Mouse (Mus musculus): ENCODE measurements at regions not wholly inside any gene's neighbourhood (a gene's known extent, or its start where the extent isn't known, plus 50 kb on each side); places are given as distances from the start of the nearest gene placed in this dataset.

GRCm38 (mm10) chr13:32554601-32555000 lies 216.1 kb upstream of the Gmds start:
- no peak overlapping the region for H3K9ac ChIP-seq (ENCODE audit: low read length)
- no peaks in the 10 kb centered on the region for H3K27me3 ChIP-seq (replicated peaks; ENCODE audit: control insufficient read depth, insufficient read depth, low read length)
- H3K9me3 ChIP-seq (ENCODE audit: control insufficient read depth, low read length): no peaks in the 10 kb centered on the region
- DNase-seq (ENCODE audit: low spot score) (no peak), ATAC-seq (replicated peaks; ENCODE audit: low FRiP score, low TSS enrichment, low read depth) (no peak)
- no peak overlapping the region for H3K4me2 ChIP-seq (ENCODE audit: low read length)
- H3K36me3 ChIP-seq (ENCODE audit: control insufficient read depth, insufficient read depth, low read length): no peaks in the 10 kb centered on the region
- 94% methylated on average over 3 of the region's 3 CpGs for WGBS
- no peak overlapping the region for H3K27ac ChIP-seq (ENCODE audit: low read depth)
- H3K4me3 ChIP-seq (ENCODE audit: low read depth, low read length): no peak overlapping the region
- no peaks in the 10 kb centered on the region for H3K4me1 ChIP-seq (replicated peaks; ENCODE audit: control insufficient read depth, insufficient read depth, low read length)

GRCm38 (mm10) chr13:32553136-32553535 lies 214.6 kb upstream of the Gmds start:
- Histone ChIP-seq H3K4me3 (ENCODE audit: low read depth, low read length) (no peak overlapping the region), H3K9ac (ENCODE audit: low read length) (no peak overlapping the region), H3K27me3 (replicated peaks; ENCODE audit: control insufficient read depth, insufficient read depth, low read length) (no peaks in the 10 kb centered on the region), H3K4me2 (ENCODE audit: low read length) (no peak overlapping the region), H3K36me3 (ENCODE audit: control insufficient read depth, insufficient read depth, low read length) (no peaks in the 10 kb centered on the region), H3K9me3 (ENCODE audit: control insufficient read depth, low read length) (no peaks in the 10 kb centered on the region), H3K4me1 (replicated peaks; ENCODE audit: control insufficient read depth, insufficient read depth, low read length) (no peaks in the 10 kb centered on the region), H3K27ac (ENCODE audit: low read depth) (no peak overlapping the region)
- 43% methylated on average over 4 of the region's 4 CpGs for WGBS
- DNase-seq (ENCODE audit: low spot score) (no peak), ATAC-seq (replicated peaks; ENCODE audit: low FRiP score, low TSS enrichment, low read depth) (no peak)

- DNase-seq (ENCODE audit: low spot score) (no peak), ATAC-seq (replicated peaks; ENCODE audit: low FRiP score, low TSS enrichment, low read depth) (no peak)
- Histone ChIP-seq H3K27me3 (replicated peaks; ENCODE audit: control insufficient read depth, insufficient read depth, low read length) (no peaks in the 10 kb centered on the region), H3K27ac (ENCODE audit: low read depth) (no peak overlapping the region), H3K36me3 (ENCODE audit: control insufficient read depth, insufficient read depth, low read length) (no peaks in the 10 kb centered on the region), H3K4me3 (ENCODE audit: low read depth, low read length) (no peak overlapping the region), H3K9ac (ENCODE audit: low read length) (no peak overlapping the region), H3K9me3 (ENCODE audit: control insufficient read depth, low read length) (no peaks in the 10 kb centered on the region), H3K4me1 (replicated peaks; ENCODE audit: control insufficient read depth, insufficient read depth, low read length) (no peaks in the 10 kb centered on the region), H3K4me2 (ENCODE audit: low read length) (no peak overlapping the region)
- 82% methylated on average over 3 of the region's 3 CpGs for WGBS
Measured at GRCm38 (mm10) chr13:32550113-32550512, 211.6 kb upstream of the Gmds start.

DNA sequence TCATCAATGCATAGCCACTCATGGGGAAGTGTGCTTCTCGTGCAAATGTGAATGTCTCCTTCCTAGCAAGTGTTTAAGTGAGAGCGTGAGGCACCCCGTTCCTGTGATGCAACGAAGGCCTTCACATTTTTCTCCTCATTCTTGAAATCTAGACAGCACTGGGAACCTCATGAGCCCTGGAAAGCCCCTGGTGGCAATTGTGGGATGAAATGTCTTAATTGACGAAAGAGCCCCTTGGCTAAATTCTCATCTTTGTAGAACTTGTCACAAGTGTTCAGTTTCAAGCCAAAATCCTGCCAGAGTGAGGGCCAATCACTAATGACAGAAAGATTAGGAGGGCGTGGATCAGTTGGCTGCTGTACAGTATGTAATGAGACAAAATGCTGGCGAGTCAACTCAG lies 208.6 kb upstream of the Gmds start:
- Histone ChIP-seq H3K4me1 (replicated peaks; ENCODE audit: control insufficient read depth, insufficient read depth, low read length) (no peaks in the 10 kb centered on the region), H3K4me2 (ENCODE audit: low read length) (no peak overlapping the region), H3K27me3 (replicated peaks; ENCODE audit: control insufficient read depth, insufficient read depth, low read length) (no peaks in the 10 kb centered on the region), H3K9me3 (ENCODE audit: control insufficient read depth, low read length) (no peaks in the 10 kb centered on the region), H3K27ac (ENCODE audit: low read depth) (no peak overlapping the region), H3K36me3 (ENCODE audit: control insufficient read depth, insufficient read depth, low read length) (no peaks in the 10 kb centered on the region), H3K9ac (ENCODE audit: low read length) (no peak overlapping the region), H3K4me3 (ENCODE audit: low read depth, low read length) (no peak overlapping the region)
- DNase-seq (ENCODE audit: low spot score): no peak
- ATAC-seq (replicated peaks; ENCODE audit: low FRiP score, low TSS enrichment, low read depth): no peak
- 80% methylated on average over 7 of the region's 7 CpGs for WGBS

DNA sequence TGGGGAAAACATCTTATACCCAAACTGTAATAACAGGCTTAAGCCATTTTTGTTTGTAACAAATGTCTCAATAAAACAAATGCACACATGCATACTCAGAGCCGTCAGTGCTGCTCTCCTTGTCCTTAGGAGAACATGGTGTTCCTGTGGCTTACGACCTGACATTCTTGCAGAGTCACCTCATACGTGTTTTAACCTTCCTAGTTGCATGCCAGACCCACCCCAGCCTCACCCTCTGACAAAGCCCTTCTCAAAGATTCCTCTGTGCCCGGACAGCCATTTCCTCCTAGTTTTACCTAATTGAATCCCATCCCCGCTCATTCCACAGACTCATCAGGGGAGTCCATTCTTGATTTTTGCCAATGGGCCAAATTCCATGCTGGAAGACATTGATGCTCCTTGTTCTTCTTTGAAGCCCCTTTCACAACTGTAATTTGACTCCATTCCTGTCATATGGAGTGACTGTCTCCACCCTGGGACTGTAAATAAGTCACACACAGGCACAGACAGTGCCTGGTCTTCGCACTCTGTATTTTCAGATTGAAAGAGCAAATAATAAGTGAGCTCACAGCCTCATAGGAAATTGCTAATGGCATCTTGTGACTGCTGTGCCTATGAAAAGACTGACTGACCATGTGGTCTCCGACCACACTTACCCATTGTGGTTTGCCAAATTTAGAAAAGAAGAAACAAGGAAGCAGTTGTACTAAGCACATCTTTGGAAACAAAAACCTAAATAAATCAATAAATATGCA lies 206.6 kb upstream of the Gmds start:
- no peaks in the 10 kb centered on the region for H3K4me1 ChIP-seq (replicated peaks; ENCODE audit: control insufficient read depth, insufficient read depth, low read length)
- no peak overlapping the region for H3K4me2 ChIP-seq (ENCODE audit: low read length)
- no peaks in the 10 kb centered on the region for H3K9me3 ChIP-seq (ENCODE audit: control insufficient read depth, low read length)
- no peaks in the 10 kb centered on the region for H3K27me3 ChIP-seq (replicated peaks; ENCODE audit: control insufficient read depth, insufficient read depth, low read length)
- H3K9ac ChIP-seq (ENCODE audit: low read length): no peak overlapping the region
- DNase-seq (ENCODE audit: low spot score) (no peak), ATAC-seq (replicated peaks; ENCODE audit: low FRiP score, low TSS enrichment, low read depth) (no peak)
- no peaks in the 10 kb centered on the region for H3K36me3 ChIP-seq (ENCODE audit: control insufficient read depth, insufficient read depth, low read length)
- 61% methylated on average over 7 of the region's 7 CpGs for WGBS
- no peak overlapping the region for H3K4me3 ChIP-seq (ENCODE audit: low read depth, low read length)
- H3K27ac ChIP-seq (ENCODE audit: low read depth): no peak overlapping the region

DNA sequence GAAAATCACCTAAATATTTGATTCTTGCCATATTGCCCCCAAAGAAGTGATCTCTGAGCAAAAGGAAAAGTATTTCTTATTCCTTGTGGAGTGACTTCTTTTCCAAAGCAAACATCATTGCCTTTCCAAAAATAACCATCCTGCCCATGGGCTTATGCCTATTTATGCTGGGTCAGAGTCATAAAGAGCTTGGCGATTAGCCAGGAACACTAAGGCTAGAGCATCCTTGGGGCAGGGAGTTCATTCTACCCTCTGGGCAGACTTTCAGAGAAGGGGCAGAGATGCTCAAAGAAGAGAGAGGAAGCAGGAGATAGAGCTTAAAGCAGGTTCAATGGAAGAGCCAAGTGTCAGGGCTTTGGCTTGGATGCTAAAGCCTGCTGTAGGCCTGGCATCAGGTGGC lies 203.1 kb upstream of the Gmds start:
- Histone ChIP-seq H3K27ac (ENCODE audit: low read depth) (no peak overlapping the region), H3K4me1 (replicated peaks; ENCODE audit: control insufficient read depth, insufficient read depth, low read length) (no peaks in the 10 kb centered on the region), H3K4me2 (ENCODE audit: low read length) (no peak overlapping the region), H3K27me3 (replicated peaks; ENCODE audit: control insufficient read depth, insufficient read depth, low read length) (no peaks in the 10 kb centered on the region), H3K9me3 (ENCODE audit: control insufficient read depth, low read length) (no peaks in the 10 kb centered on the region), H3K36me3 (ENCODE audit: control insufficient read depth, insufficient read depth, low read length) (no peaks in the 10 kb centered on the region), H3K4me3 (ENCODE audit: low read depth, low read length) (no peak overlapping the region), H3K9ac (ENCODE audit: low read length) (no peak overlapping the region)
- ATAC-seq (replicated peaks; ENCODE audit: low FRiP score, low TSS enrichment, low read depth): no peak
- 100% methylated on average over 1 of the region's 1 CpGs for WGBS
- DNase-seq (ENCODE audit: low spot score): no peak

- Histone ChIP-seq H3K36me3 (ENCODE audit: control insufficient read depth, insufficient read depth, low read length) (no peaks in the 10 kb centered on the region), H3K9ac (ENCODE audit: low read length) (no peak overlapping the region), H3K4me1 (replicated peaks; ENCODE audit: control insufficient read depth, insufficient read depth, low read length) (no peaks in the 10 kb centered on the region), H3K27me3 (replicated peaks; ENCODE audit: control insufficient read depth, insufficient read depth, low read length) (no peaks in the 10 kb centered on the region), H3K27ac (ENCODE audit: low read depth) (no peak overlapping the region), H3K4me3 (ENCODE audit: low read depth, low read length) (no peak overlapping the region), H3K4me2 (ENCODE audit: low read length) (no peak overlapping the region), H3K9me3 (ENCODE audit: control insufficient read depth, low read length) (0 out of 2 replicates have a peak, but pooled peaks cover 2% of the 10 kb centered on the region)
- ATAC-seq (replicated peaks; ENCODE audit: low FRiP score, low TSS enrichment, low read depth) (no peak), DNase-seq (ENCODE audit: low spot score) (no peak)
- 74% methylated on average over 4 of the region's 4 CpGs for WGBS
Measured at GRCm38 (mm10) chr13:32536241-32536640, 197.7 kb upstream of the Gmds start.

DNA sequence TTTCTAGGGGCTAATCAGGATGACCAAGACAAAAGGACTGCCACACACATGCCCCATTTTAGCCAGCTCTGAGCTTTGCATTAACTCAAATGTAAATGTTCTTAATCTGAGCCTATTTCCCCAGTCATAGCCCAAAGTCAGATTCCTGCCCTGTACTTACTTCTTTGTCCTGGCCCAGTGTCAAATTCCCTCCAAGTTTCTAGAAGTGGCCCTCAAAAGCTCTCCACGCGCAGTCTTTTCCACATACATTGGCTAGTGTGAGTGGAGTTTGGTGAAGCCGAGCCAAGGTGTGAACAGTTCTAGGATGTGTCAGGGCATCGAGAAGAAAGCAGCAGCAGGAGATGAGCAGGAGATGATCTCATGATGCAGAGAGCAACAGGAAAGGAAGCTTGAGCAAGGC lies 197.1 kb upstream of the Gmds start:
- H3K36me3 ChIP-seq (ENCODE audit: control insufficient read depth, insufficient read depth, low read length): no peaks in the 10 kb centered on the region
- H3K9ac ChIP-seq (ENCODE audit: low read length): no peak overlapping the region
- no peak for DNase-seq (ENCODE audit: low spot score)
- H3K4me2 ChIP-seq (ENCODE audit: low read length): no peak overlapping the region
- H3K9me3 ChIP-seq (ENCODE audit: control insufficient read depth, low read length): 0 out of 2 replicates have a peak, but pooled peaks cover 2% of the 10 kb centered on the region
- H3K4me3 ChIP-seq (ENCODE audit: low read depth, low read length): no peak overlapping the region
- H3K27ac ChIP-seq (ENCODE audit: low read depth): no peak overlapping the region
- H3K27me3 ChIP-seq (replicated peaks; ENCODE audit: control insufficient read depth, insufficient read depth, low read length): no peaks in the 10 kb centered on the region
- no peaks in the 10 kb centered on the region for H3K4me1 ChIP-seq (replicated peaks; ENCODE audit: control insufficient read depth, insufficient read depth, low read length)
- no peak for ATAC-seq (replicated peaks; ENCODE audit: low FRiP score, low TSS enrichment, low read depth)
- 91% methylated on average over 4 of the region's 4 CpGs for WGBS

DNA sequence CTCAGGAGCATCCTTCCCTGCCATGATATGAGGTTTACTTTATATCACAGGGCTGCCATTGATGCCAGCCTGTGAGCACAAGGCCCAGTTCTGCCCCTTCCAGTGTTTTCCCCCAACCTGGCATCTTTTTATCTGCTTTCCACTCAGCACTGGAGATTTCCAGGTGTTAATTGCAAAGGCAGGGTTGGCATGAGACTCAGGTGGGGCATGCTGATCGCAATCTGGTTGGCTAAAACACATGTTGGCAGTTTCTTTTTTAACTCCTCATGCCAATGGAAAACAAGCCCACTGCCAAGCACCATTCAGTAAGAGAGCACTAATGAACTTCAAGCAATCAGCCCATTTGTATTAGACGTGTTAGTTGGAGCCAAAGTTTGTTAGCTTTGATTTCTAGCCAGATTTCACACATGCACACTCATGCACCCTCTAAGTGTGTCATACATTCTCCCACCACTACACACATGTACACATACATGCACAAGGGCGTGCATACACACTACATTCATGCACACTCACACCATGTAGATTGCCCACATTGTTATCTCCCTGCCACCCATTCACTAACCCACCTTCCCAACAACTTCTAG lies 192.5 kb upstream of the Gmds start:
- Histone ChIP-seq H3K27ac (ENCODE audit: low read depth) (no peak overlapping the region), H3K9ac (ENCODE audit: low read length) (no peak overlapping the region), H3K27me3 (replicated peaks; ENCODE audit: control insufficient read depth, insufficient read depth, low read length) (no peaks in the 10 kb centered on the region), H3K4me2 (ENCODE audit: low read length) (no peak overlapping the region), H3K4me1 (replicated peaks; ENCODE audit: control insufficient read depth, insufficient read depth, low read length) (no peaks in the 10 kb centered on the region), H3K4me3 (ENCODE audit: low read depth, low read length) (no peak overlapping the region), H3K9me3 (ENCODE audit: control insufficient read depth, low read length) (0 out of 2 replicates have a peak, but pooled peaks cover 2% of the 10 kb centered on the region), H3K36me3 (ENCODE audit: control insufficient read depth, insufficient read depth, low read length) (no peaks in the 10 kb centered on the region)
- 89% methylated on average over 3 of the region's 3 CpGs for WGBS
- DNase-seq (ENCODE audit: low spot score) (no peak), ATAC-seq (replicated peaks; ENCODE audit: low FRiP score, low TSS enrichment, low read depth) (no peak)

Measured in intestine, embryonic 14.5 days (tissue).